Mouse (Mus musculus): ENCODE data around the gene Ubr2. TPM values are rescaled to one million over a fixed set of nuclear protein-coding genes. Genes with fewer than 3 reads are reported as not detected.

Ubr2 gene
- 22.5 and 22.9 TPM in 2 replicates for polyA plus RNA-seq (2014; fragmentation: Nextera tagmentation; extraction: Ambion mirVana)

GRCm38 (mm10) chr17:47009898-47010721, at the start of gene Ubr2:
TSS of gene Ubr2 (minus strand) at chr17:47010556.
- Histone ChIP-seq H3K4me2 (replicated peaks) (peak within 1 kb of the TSS; percentile 84), H3K36me3 (replicated peaks; ENCODE audit: control insufficient read depth, insufficient read depth) (peaks cover 8% of the 10 kb centered on the region; the same call in 1 of the 2 replicates), H3K4me1 (replicated peaks; ENCODE audit: control insufficient read depth, insufficient read depth, low read length) (peaks cover 17% of the 10 kb centered on the region), H3K4me3 (replicated peaks; ENCODE audit: low read length) (peak within 1 kb of the TSS; percentile 81), H3K9ac (peak within 1 kb of the TSS; percentile 89), H3K27me3 (ENCODE audit: control insufficient read depth, insufficient read depth, low read length) (no peaks in the 10 kb centered on the region), H3K9me3 (ENCODE audit: control insufficient read depth, low read length) (no peaks in the 10 kb centered on the region), H3K27ac (peak within 1 kb of the TSS; percentile 89)
- WGBS, result under 1% methylated on average over 76 of the region's 77 CpGs
- DNase-seq (ENCODE audit: low spot score), result peak; percentile 92
- peak; percentile 95 for ATAC-seq (ENCODE audit: low FRiP score)

- Histone ChIP-seq H3K4me3 (replicated peaks; ENCODE audit: low read length) (no peak overlapping the region), H3K9me3 (ENCODE audit: control insufficient read depth, low read length) (no peaks in the 10 kb centered on the region), H3K4me2 (replicated peaks) (no peak overlapping the region), H3K4me1 (replicated peaks; ENCODE audit: control insufficient read depth, insufficient read depth, low read length) (no peaks in the 10 kb centered on the region), H3K9ac (no peak overlapping the region), H3K27me3 (ENCODE audit: control insufficient read depth, insufficient read depth, low read length) (no peaks in the 10 kb centered on the region), H3K36me3 (replicated peaks; ENCODE audit: control insufficient read depth, insufficient read depth) (no peaks in the 10 kb centered on the region), H3K27ac (no peak overlapping the region)
- 75% methylated on average over 12 of the region's 12 CpGs for WGBS
- no peak for DNase-seq (ENCODE audit: low spot score)
- ATAC-seq (ENCODE audit: low FRiP score), result no peak
Measured at GRCm38 (mm10) chr17:47059836-47060360, 49.5 kb upstream of the Ubr2 start.

- WGBS, result 94% methylated on average over 4 of the region's 4 CpGs
- DNase-seq (ENCODE audit: low spot score), result no peak
- H3K27me3 ChIP-seq (ENCODE audit: control insufficient read depth, insufficient read depth, low read length), result no peaks in the 10 kb centered on the region
- H3K4me2 ChIP-seq (replicated peaks), result no peak overlapping the region
- H3K4me3 ChIP-seq (replicated peaks; ENCODE audit: low read length), result no peak overlapping the region
- no peak overlapping the region for H3K27ac ChIP-seq
- H3K4me1 ChIP-seq (replicated peaks; ENCODE audit: control insufficient read depth, insufficient read depth, low read length), result no peaks in the 10 kb centered on the region
- H3K9me3 ChIP-seq (ENCODE audit: control insufficient read depth, low read length), result no peaks in the 10 kb centered on the region
- no peaks in the 10 kb centered on the region for H3K36me3 ChIP-seq (replicated peaks; ENCODE audit: control insufficient read depth, insufficient read depth)
- ATAC-seq (ENCODE audit: low FRiP score), result no peak
- H3K9ac ChIP-seq, result no peak overlapping the region
Measured at GRCm38 (mm10) chr17:47057966-47058365, 47.6 kb upstream of the Ubr2 start.

- no peak overlapping the region for H3K4me2 ChIP-seq (replicated peaks)
- WGBS, result 87% methylated on average over 6 of the region's 6 CpGs
- no peaks in the 10 kb centered on the region for H3K36me3 ChIP-seq (replicated peaks; ENCODE audit: control insufficient read depth, insufficient read depth)
- ATAC-seq (ENCODE audit: low FRiP score) (no peak), DNase-seq (ENCODE audit: low spot score) (no peak)
- H3K4me3 ChIP-seq (replicated peaks; ENCODE audit: low read length), result no peak overlapping the region
- no peak overlapping the region for H3K27ac ChIP-seq
- no peaks in the 10 kb centered on the region for H3K9me3 ChIP-seq (ENCODE audit: control insufficient read depth, low read length)
- H3K4me1 ChIP-seq (replicated peaks; ENCODE audit: control insufficient read depth, insufficient read depth, low read length), result no peaks in the 10 kb centered on the region
- no peak overlapping the region for H3K9ac ChIP-seq
- H3K27me3 ChIP-seq (ENCODE audit: control insufficient read depth, insufficient read depth, low read length), result no peaks in the 10 kb centered on the region
Measured at GRCm38 (mm10) chr17:47056476-47056875, 46.1 kb upstream of the Ubr2 start.

GRCm38 (mm10) chr17:47055121-47055520, 44.8 kb upstream of the Ubr2 start:
- Histone ChIP-seq H3K9ac (no peak overlapping the region), H3K4me3 (replicated peaks; ENCODE audit: low read length) (no peak overlapping the region), H3K27ac (no peak overlapping the region), H3K27me3 (ENCODE audit: control insufficient read depth, insufficient read depth, low read length) (no peaks in the 10 kb centered on the region), H3K4me2 (replicated peaks) (no peak overlapping the region), H3K9me3 (ENCODE audit: control insufficient read depth, low read length) (no peaks in the 10 kb centered on the region), H3K4me1 (replicated peaks; ENCODE audit: control insufficient read depth, insufficient read depth, low read length) (no peaks in the 10 kb centered on the region), H3K36me3 (replicated peaks; ENCODE audit: control insufficient read depth, insufficient read depth) (no peaks in the 10 kb centered on the region)
- WGBS, result 90% methylated on average over 7 of the region's 7 CpGs
- DNase-seq (ENCODE audit: low spot score), result no peak
- no peak for ATAC-seq (ENCODE audit: low FRiP score)

- Histone ChIP-seq H3K36me3 (replicated peaks; ENCODE audit: control insufficient read depth, insufficient read depth) (no peaks in the 10 kb centered on the region), H3K27ac (no peak overlapping the region), H3K27me3 (ENCODE audit: control insufficient read depth, insufficient read depth, low read length) (no peaks in the 10 kb centered on the region), H3K9me3 (ENCODE audit: control insufficient read depth, low read length) (no peaks in the 10 kb centered on the region), H3K9ac (no peak overlapping the region), H3K4me3 (replicated peaks; ENCODE audit: low read length) (no peak overlapping the region), H3K4me2 (replicated peaks) (no peak overlapping the region), H3K4me1 (replicated peaks; ENCODE audit: control insufficient read depth, insufficient read depth, low read length) (no peaks in the 10 kb centered on the region)
- DNase-seq (ENCODE audit: low spot score) (no peak), ATAC-seq (ENCODE audit: low FRiP score) (no peak)
- 90% methylated on average over 11 of the region's 11 CpGs for WGBS
Measured at GRCm38 (mm10) chr17:47054613-47055012, 44.3 kb upstream of the Ubr2 start.

GRCm38 (mm10) chr17:47050678-47051077, 40.3 kb upstream of the Ubr2 start:
- Histone ChIP-seq H3K27me3 (ENCODE audit: control insufficient read depth, insufficient read depth, low read length) (no peaks in the 10 kb centered on the region), H3K27ac (no peak overlapping the region), H3K4me2 (replicated peaks) (no peak overlapping the region), H3K9me3 (ENCODE audit: control insufficient read depth, low read length) (no peaks in the 10 kb centered on the region), H3K36me3 (replicated peaks; ENCODE audit: control insufficient read depth, insufficient read depth) (no peaks in the 10 kb centered on the region), H3K4me1 (replicated peaks; ENCODE audit: control insufficient read depth, insufficient read depth, low read length) (no peaks in the 10 kb centered on the region), H3K4me3 (replicated peaks; ENCODE audit: low read length) (no peak overlapping the region), H3K9ac (no peak overlapping the region)
- ATAC-seq (ENCODE audit: low FRiP score) (no peak), DNase-seq (ENCODE audit: low spot score) (no peak)
- WGBS, result 96% methylated on average over 3 of the region's 3 CpGs

- 97% methylated on average over 14 of the region's 14 CpGs for WGBS
- H3K9me3 ChIP-seq (ENCODE audit: control insufficient read depth, low read length), result no peaks in the 10 kb centered on the region
- ATAC-seq (ENCODE audit: low FRiP score) (no peak), DNase-seq (ENCODE audit: low spot score) (no peak)
- no peaks in the 10 kb centered on the region for H3K36me3 ChIP-seq (replicated peaks; ENCODE audit: control insufficient read depth, insufficient read depth)
- peaks cover 5% of the 10 kb centered on the region; the same call in 1 of the 2 replicates for H3K4me1 ChIP-seq (replicated peaks; ENCODE audit: control insufficient read depth, insufficient read depth, low read length)
- H3K4me2 ChIP-seq (replicated peaks), result no peak overlapping the region
- no peaks in the 10 kb centered on the region for H3K27me3 ChIP-seq (ENCODE audit: control insufficient read depth, insufficient read depth, low read length)
- no peak overlapping the region for H3K9ac ChIP-seq
- no peak overlapping the region for H3K27ac ChIP-seq
- no peak overlapping the region for H3K4me3 ChIP-seq (replicated peaks; ENCODE audit: low read length)
Measured at GRCm38 (mm10) chr17:47042866-47043265, 32.5 kb upstream of the Ubr2 start.

GRCm38 (mm10) chr17:47038844-47039803, 28.8 kb upstream of the Ubr2 start:
- Histone ChIP-seq H3K9ac (peak overlapping the region; percentile 29; the same call in 1 of the 2 replicates), H3K27me3 (ENCODE audit: control insufficient read depth, insufficient read depth, low read length) (no peaks in the 10 kb centered on the region), H3K36me3 (replicated peaks; ENCODE audit: control insufficient read depth, insufficient read depth) (no peaks in the 10 kb centered on the region), H3K4me3 (replicated peaks; ENCODE audit: low read length) (no peak overlapping the region), H3K4me1 (replicated peaks; ENCODE audit: control insufficient read depth, insufficient read depth, low read length) (peaks cover 5% of the 10 kb centered on the region; the same call in 1 of the 2 replicates), H3K27ac (peak overlapping the region; percentile 58), H3K4me2 (replicated peaks) (peak overlapping the region; percentile 41), H3K9me3 (ENCODE audit: control insufficient read depth, low read length) (no peaks in the 10 kb centered on the region)
- WGBS, result 18% methylated on average over 18 of the region's 18 CpGs
- ATAC-seq (ENCODE audit: low FRiP score) (peak; percentile 80; the same call in 1 of the 2 replicates), DNase-seq (ENCODE audit: low spot score) (peak; percentile 88)

Data from hindbrain, embryonic 14.5 days (tissue).